Mouse (Mus musculus): ENCODE data around the gene Tubg1.

The Tubg1 gene

DNA sequence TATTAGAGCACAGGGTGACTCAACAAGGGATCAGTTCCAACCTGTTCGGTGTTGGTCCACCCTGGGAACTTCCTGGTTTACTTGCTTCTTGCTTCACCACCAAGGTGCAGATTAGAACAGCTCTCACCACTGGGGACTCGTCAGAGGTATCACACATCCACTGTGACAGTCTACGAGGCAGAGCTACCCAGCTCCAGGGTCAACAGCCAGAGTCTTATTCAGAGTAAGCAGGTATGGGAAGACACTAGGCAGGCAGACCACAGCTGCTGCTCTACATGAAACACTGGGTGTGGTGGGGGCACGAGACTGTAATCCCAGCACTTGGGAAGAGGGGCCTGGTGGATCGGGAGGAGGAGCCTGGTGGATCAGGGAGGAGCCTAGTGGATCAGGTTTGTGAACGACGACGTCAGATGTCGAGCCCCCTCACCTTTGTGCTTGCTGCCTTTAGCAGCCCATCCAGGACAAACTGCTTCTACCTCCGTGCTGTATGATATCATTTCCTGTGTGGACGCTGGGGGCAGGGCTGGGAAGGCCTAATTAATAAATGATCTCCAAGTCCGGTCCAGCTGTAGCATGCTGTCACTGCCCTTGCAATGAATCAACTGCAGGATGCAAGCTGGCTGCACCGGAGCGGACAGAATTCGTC, 18.9 kb downstream of the Tubg1 start:
- in situ Hi-C loops (cut with MboI, MseI), result loop anchor here (10.0 kb wide), 1 partner anchor 494 kb away; no protein-coding TSS in a partner anchor

DNA sequence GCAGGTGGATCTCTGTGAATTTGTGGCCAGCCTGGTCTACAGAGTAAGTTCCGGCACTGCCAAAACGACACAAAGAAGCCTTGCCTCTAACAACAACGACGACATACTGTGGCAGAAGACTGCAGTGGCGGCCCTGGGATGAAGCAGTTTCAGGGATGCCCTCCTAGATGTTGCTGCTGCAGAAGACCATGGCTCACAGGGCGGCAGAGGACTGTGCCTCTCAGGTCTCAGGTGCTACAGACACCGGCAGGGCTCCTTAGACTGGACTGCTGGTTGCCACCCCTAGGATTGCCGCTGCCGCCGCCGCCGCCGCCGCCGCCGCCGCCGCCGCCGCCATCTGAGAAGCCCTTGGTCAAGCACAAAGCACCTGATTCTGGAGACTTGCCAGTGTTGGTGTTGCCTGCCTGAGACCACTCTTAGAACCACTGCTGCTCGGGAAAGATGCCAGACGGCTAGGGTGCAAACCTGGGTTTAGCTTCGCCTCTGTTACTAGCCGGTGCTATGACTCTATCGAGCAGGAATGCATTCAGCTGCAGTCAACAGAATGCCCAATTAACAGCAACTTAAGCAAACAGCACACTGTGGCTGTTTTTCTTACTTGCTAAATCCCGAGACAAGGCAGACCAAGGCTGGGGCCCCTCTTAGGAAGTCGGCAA, 20.6 kb downstream of the Tubg1 start:
- in situ Hi-C loops (cut with MboI, MseI), result no loop called here

DNA sequence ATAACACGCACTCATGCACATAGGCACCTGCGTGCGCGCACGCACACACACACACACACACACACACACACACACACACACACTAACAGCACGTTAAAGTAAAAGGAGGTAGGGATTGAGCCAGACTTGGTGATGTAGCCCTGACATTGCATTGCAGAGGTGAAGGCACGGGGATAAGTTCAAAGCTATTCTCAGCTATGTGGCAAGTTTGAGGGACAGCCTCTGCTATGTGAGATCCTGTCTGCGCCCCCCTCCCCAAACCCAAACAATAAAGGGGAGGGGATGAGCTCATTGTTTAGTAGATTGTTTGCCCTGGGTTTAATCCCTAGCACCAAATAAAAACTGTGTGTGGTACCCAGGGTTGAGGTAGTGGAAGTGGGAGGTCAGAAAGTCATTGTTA, 21.4 kb downstream of the Tubg1 start:
- in situ Hi-C loops (cut with MboI, MseI), result no loop called here

DNA sequence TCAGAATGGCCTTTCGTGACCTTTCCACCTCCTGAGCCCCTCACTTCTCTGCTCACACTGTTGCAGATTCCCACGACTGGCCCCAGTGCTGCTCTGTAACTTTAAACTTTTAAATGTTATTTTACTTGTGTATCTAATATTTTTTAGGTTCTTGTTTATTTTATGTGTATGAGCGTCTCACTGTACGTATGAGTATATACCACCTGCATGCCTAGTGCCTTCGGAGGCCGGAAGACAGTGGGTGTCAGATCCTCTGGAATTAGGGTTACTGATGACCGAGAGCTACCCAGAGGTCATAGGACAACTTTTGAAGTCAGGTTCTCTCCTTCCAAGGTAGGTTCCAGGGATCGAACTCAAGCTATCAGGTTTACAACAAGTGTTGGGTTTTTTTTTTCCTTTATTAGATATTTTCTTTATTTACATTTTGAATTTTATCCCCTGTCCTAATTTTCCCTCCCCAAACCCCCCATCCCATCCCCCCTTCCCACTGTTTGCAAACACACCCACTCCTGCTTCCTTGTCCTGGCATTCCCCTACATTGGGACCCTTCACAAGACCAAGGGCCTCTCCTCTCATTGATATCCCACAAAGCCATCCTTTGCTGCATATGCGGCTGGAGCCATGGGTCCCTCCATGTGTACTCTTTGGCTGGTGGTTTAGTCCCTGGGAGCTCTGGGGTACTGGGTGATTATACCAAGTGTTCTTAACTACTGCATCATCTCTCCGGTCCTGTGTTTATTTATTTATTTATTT, 22.7 kb downstream of the Tubg1 start:
- in situ Hi-C loops (cut with MboI, MseI), result no loop called here

DNA sequence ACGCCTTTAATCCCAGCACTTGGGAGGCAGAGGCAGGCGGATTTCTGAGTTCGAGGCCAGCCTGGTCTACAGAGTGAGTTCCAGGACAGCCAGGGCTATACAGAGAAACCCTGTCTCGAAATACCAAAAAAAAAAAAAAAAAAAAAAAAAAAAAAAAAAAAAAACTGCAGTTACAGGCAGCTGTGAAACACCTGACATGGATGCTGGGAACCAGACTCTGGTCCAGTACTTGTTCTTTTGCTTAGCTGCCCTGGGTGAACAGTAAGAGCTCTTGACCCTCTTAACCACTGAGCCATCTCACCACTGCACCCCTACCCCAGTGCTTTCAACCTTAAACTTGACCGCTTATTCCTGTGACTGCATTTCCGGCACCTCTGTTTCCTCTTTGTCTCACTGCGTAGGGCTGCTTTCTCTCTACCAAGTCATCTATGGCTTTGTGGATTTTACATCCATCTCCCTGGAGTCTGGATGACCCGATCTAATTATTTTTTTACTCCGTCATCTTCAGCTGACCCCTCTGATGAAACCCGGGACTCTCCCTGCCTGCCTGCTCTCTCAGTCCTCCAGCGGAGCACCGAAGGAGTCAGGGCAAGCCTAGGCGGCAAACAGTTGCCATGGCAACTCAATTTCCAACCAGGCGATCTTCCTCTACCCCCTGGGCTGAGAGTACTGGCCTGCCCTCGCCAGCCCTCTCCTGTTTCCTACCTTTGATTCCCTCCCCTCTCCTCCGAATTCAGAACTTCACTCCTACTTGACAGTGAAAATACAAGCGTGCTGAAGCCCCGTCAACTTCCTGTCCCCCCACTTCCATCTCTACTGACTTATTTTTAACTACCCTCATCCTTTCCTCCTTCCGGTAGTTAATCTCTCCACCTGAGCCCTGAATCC, 23.8 kb downstream of the Tubg1 start:
- in situ Hi-C loops (cut with MboI, MseI), result no loop called here

DNA sequence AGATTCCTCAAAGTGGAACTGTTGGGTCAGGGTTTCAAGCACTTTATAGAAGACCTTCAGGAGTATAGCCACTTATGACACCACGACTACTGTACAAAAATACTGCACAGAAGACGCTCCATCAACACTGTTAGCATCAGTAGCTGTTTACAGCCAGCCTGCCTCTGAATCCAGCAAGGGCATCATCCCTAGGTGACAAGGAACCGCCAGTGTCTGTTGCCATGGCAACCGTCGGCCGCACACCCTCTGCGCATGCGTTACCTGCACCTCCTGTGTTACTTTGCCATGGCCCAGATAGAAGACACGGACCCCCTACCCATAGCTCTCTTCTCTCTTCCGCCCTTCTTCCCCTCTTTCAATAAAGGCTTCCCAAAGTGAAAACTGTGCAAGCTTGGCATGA, 26.6 kb downstream of the Tubg1 start:
- in situ Hi-C loops (cut with MboI, MseI), result no loop called here

DNA sequence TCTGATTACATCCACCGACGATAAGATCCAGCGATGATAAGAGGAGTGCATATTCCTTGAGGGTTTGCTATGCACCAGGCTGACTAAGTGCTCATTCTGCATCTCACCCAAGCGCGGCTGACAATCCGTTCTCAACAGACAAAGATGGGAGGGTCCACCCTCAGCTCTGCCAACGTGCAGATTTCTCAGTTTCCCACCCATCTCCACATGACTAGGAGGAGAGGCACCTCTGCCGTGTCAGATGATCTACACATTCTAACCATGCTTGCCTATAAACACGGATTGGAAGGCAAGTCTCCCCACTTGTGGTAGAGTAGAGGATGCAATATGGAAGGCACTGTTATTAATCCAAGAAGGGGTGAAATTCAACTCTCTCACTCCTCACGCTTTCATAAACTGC, 29.0 kb downstream of the Tubg1 start:
- in situ Hi-C loops (cut with MboI, MseI), result no loop called here

DNA sequence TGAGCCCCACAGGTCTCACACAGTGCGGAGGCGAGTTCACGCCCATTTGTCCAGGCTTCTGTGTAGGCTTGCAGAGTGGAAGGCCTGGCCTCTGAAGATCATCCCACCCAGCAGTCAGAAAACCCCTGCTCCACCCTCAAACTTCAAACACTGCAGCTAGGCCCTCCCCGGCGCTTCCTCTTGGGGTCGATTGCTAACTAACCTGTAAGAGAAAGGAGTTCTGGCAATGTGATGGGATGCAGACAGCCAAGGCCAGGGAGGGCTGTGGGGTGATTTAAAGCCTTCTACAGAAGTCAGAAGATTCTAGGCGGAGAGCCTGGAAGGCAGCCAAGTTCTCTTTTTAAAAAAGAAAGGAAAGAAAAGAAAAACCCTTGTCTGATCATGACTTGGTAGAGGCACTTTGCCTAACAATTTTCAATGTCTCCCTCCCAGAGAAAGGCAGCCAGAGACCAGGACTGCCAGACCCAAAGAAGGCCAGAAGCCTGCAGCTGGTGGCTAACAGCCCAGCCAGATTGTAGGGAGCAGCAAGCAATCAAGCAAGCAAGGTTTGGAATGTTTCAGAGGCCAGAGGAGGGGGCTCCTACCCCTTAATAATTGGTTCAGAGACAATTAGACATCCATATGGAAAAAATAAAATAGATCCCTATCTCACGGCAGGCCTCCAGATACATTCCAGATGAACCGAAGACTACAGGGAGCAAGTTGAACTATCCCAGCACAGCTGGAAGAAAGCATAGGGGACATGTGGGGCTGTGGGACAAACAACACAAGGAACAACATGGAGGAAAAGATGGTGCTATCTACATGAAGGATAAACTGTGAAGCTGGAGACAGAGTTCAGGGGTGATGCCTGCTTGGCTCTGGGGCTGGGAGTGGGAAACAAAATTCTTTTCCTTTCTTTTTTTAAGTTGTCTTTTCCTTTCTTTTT, 29.7 kb downstream of the Tubg1 start:
- in situ Hi-C loops (cut with MboI, MseI), result no loop called here

DNA sequence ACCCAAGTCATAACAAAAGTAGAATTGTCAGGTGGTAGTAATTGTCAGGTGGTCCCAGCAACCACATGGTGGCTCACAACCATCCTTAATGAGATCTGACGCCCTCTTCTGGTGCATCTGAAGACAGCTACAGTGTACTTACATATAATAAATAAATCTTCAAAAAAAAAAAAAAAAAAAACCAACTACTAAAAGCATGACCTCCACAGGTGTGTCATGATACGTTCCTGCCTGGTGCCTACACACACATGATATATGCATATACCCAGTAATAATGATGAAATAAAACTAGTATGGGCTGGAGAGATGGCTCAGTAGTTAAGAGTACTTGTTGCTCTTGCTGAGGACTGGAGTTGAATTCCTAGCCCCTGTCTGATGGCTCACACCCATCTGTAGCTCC, 31.3 kb downstream of the Tubg1 start:
- in situ Hi-C loops (cut with MboI, MseI), result no loop called here

DNA sequence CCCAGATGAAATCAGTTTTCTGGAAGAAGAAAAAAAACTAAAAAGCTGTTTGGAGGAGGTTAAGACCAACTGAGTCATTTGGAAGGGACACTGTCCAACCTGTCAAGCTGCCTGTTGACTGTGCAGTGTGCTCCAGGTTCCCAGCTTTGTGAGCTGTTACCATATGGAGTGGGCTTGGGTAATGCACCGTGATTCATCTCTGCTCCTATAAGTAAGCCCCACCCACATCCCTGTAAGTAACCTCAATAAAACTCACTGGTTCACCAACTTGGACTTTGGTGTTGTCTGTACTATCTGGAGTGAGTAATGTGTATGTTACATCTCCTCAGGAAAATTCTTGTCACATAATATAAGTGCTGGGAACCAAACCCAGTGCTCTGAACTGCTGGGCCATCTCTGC, 33.1 kb downstream of the Tubg1 start:
- in situ Hi-C loops (cut with MboI, MseI), result no loop called here

DNA sequence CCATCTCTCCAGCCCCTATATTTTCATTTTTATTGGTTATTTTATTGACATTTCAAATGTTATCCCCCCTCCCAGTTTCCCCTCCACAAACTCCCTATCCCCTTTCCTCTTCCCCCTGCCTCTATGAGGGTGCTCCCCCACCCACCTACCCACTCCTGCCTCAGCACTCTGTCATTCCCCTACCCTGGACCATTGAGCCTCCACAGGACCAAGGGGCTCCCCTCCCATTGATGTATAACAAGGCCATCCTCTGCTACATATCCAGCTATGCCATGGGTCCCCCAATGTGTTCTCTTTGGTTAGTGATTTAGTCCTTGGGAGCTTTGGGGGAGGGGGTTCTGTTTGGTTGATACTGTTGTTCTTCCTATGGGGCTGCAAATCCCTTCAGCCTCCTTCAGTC, 34.9 kb downstream of the Tubg1 start:
- in situ Hi-C loops (cut with MboI, MseI), result no loop called here

DNA sequence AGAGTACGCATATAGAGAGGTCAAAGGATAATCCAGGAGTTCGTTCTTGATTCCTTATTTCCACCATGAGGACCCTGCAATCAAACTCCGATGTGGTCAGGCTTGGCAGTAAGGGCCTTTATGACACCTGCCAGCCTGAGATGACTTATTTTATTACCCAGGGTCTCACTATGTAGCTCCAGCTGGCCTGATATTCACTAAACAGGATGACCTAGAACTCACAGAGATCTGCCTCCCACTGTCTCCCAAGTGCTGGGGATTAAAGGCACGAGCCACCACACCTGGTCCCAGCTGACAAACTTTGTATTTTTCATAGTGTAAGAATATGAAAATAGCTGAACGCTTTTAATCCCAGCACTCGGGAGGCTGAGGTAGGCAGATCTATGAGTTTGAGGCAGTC, 35.4 kb downstream of the Tubg1 start:
- in situ Hi-C loops (cut with MboI, MseI), result no loop called here

DNA sequence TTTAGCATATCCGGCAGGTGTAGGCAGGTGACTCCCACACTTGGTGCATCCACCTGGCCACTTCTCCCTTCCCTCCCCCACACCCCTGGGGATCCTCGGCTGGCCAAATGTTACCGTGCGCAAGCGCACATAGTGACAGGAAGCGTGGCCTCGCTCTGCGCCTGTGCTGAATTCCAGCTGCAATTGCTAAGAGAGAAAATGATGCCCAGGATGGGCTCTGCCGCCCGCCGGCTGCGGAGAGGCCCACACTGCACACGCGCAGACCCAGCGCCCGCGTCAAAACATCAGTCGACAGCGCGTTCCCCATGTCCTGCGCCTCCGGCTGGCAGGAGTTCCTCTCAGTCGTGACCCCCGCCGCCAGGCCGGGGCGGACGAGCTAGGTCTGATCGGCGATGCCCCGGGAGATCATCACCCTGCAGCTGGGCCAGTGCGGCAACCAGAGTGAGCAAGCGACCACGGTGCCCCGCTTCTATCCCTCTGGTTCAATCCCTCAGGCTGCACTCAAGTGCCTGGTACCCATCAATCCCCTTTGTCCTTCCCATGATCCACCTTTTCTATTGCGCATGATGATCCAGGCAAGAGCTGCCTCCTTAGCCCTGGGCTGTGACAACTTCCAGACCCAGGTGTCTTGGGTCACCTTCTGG, 36.1 kb downstream of the Tubg1 start, which contains the start of gene Tubg2:
Tubg2 (plus strand) TSS at position 180 of the 644 bp plus-strand sequence.
- in situ Hi-C loops (cut with MboI, MseI), result no loop called here

DNA sequence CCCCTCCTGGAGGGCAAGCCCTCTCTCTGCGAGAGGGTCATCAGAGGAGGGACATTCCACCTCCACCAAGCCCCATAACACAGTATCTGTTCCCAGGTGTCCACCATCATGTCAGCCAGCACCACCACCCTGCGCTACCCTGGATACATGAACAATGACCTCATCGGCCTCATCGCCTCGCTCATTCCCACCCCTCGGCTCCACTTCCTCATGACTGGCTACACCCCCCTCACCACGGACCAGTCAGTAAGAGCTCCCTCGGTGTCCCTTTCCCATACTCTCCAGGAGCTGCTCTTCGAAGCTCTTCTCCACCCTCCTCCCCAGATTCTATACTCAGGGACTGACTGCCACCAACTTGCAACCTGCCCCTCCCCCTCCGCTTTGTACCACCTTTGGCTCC, 40.4 kb downstream of the Tubg1 start:
- in situ Hi-C loops (cut with MboI, MseI), result loop anchor here (5.0 kb wide), 1 partner anchor 38 kb away; no protein-coding TSS in a partner anchor

DNA sequence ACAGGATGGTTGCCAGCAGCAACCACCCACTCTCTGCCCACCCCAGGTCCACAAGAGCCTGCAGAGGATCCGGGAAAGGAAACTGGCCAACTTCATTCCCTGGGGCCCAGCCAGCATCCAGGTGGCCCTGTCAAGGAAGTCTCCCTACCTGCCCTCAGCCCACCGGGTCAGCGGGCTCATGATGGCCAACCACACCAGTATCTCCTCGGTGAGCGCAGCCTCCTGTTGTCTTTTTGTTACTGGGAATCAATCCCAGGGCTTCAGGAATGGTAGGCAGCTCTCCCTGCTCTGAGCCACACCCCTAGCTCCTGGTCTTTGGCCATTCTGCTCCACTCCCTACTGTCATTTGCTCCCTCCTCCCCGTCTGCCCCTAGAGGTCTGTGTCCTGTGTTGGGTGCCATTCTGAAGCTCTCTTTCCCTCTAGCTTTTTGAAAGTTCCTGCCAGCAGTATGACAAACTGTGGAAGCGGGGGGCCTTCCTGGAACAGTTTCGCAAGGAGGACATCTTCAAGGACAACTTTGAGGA, 41.3 kb downstream of the Tubg1 start:
- in situ Hi-C loops (cut with MboI, MseI), result loop anchor here (5.0 kb wide), 1 partner anchor 39 kb away; no protein-coding TSS in a partner anchor

DNA sequence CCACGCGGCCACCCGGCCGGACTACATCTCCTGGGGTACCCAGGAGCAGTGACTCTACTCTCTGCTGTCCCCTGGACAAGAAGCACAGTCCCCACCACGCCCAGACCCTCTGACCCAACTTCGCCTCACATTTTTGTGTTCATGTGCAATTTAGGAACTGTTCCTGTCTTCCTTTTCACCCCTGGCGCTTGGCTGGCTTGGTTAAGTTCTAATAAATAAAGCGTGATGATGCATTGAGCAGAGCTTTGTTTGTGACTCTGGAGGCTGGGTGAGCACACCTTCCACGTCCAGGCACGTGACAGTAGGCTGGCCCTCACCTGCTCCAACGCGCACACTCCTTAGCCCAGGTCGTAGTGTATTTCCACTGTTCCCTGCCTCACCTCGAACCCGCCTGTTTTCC, 41.8 kb downstream of the Tubg1 start:
- in situ Hi-C loops (cut with MboI, MseI), result loop anchor here (5.0 kb wide), 1 partner anchor 39 kb away; no protein-coding TSS in a partner anchor

DNA sequence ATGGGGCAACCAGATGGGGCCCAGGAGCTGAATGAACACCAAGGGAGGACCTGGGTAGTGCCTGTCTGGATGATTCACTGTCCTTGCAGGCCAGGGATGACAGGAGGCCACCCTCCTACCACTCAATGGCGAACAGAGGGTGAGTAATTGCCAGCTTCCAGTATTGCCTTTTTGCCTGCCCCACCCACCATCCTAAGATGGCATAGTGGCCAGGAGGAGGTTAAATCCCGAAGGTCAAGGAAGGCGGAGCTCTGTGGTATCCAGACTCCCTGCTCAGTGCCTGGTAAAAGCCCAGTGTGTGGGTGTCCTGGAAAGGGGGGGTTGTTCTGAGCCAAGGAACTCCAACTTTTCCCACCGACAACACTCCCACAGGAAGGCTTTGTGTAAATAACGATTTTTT, 42.6 kb downstream of the Tubg1 start:
- in situ Hi-C loops (cut with MboI, MseI), result loop anchor here (5.0 kb wide), 1 partner anchor 40 kb away; no protein-coding TSS in a partner anchor

DNA sequence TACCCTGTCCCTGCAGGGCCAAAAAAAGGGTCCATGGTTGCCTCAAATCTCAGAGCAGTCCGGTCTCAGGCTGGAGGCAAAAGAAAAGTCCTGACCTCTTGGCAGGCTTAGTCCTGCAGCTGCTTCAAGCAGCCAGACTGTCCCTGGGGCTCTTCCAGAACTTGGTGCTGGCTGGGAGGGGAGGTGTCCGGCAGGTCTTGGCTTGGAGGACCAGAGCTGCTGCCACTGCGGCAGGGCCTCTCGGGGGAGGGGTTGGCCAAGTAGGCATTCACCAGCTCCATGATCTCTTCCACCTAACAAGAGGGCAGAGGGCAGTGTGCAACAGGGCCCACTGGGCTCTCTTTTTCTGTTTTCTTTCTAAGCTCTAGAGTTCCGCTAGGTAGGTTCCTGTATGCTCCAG, 43.0 kb downstream of the Tubg1 start:
- in situ Hi-C loops (cut with MboI, MseI), result loop anchor here (5.0 kb wide), 1 partner anchor 40 kb away; no protein-coding TSS in a partner anchor

Data from T-helper 2 cell (primary cell).